Mouse (Mus musculus) spleen, postnatal 4 days (tissue): Measurements from ENCODE around the gene Inpp4b.

ENCODE experiments used
- DNase-seq, 2 experiments: peaks; one replicate each; pipeline ENCODE4 v3.0.0; 2022; ENCODE audit warnings: low spot score in 2 of 2

Inpp4b gene

DNA sequence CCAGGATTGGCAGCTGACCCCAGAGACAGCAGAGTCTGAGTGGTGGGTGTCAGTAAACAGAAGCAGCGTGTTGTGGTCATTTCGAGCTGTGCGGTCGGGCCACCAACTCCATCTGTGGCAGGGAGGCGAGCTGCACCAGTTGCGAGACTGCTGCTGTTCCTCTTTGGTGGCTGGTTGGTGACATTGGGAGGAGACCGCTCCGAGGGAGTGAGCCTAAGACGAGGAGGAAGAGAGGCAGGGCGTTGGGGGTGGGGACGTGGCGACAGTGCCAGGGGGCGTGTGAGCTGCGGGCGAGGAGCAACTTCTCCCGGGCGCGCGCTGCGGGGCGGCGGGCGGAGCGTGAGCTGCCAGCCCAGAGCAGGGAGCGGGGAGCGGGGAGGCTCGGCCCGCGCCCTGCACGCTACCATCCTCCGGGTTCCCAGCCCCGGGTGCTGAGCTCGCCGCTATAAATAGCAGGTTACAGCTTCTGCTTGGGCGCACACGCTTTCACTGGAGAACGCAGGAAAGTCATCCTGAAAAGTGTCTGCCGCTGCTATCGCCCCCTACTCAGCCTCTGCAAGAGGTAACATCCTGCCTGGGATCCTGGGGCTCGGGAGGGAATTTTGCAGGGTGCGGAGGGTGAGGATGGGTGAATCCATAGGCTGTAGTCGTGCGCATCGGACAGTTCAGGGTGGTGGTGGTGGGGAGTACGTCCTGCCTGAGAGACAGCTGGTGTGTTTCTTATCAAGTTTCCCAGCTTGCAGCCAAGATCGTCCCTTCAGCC lies at the start of gene Inpp4b:
Gene Inpp4b, plus strand, starts transcription at position 321 of the 763 bp plus-strand sequence.
- peak; percentile 66 to 82 for DNase-seq

DNA sequence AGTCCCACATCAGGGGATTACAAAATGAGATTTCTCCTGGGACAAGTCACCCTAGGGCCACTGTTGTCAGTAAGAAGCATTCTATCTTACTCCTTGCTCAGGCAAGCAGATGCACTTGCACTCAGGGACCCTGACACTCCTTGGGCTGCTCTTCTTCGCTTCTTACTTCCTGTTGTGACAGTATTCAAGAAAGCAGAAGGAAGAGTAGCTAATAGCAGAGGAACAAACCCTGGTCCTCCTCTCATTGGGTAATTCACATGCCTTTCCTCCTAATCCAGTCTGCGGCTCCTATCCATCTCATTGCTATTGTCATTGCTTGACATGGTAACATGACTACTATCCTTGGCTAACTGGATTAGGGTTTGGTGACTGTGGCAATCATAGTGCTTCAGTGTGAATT lies 7.1 kb upstream of the Inpp4b start:
- no peak for DNase-seq

DNA sequence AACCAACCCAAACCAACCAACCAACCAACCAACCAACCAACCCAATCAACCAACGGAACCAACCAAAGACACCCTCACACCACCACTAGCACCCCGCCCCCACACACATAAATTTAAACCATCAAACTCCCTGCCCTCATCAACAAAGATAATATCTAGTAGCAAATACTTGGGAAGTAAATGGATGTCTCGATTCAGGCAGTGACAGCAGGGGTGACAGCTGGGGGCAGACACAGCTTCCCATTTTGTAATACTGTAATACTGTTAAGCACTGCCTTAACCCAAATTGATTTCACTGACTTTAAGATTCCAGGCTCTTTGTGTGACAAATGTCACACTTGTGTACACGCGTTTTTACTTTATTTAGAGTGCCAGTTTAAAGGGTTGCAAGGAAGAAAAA lies 1.2 kb upstream of the Inpp4b start:
- DNase-seq = no peak

DNA sequence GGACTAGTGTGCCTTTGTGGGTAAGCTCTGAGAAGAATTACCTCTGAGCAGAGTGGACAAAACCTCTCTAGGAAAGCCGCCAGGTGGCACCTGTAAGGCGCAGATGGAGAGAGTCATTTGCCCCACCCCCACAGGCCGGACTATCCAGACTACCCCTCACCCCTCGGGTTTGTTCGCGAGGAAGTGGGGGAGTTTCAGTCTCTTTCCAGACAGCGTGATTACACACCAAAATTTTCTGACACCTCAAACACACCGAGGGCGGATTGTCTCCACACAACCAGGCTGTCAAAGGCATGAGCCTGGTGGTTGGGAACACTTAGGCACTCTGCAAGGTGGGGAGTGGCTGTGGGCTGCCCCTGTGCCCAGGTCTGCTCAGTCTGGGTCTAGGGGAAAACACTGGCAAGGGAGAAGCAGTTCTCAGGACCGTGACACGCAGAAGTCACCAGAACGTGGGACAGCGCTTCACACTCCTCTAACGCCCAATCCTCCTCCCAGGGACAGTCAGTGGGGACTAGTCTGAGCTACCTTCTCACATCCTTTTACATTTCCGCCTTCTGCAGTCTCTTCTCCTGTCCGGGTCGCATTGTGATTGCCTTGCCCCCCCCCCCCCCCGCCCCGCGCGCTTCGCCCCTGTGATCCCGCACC lies 643 bp upstream of the Inpp4b start:
- DNase-seq = peak; percentile 66 to 82

DNA sequence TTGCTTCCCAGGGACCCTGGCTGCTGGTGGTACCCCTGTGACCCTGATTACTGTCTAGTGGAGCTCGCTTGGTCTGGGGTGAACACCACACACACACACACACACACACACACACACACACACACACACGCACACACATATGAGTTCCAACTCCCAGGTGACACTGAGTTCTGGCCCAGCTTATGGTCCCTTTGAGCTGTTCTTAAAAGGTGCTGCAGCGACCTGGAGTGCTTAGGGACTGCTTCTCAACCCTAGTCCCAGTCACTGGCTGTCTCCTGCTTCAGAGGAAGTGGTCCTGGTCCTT lies 595 bp downstream of the Inpp4b start:
- no peak for DNase-seq

DNA sequence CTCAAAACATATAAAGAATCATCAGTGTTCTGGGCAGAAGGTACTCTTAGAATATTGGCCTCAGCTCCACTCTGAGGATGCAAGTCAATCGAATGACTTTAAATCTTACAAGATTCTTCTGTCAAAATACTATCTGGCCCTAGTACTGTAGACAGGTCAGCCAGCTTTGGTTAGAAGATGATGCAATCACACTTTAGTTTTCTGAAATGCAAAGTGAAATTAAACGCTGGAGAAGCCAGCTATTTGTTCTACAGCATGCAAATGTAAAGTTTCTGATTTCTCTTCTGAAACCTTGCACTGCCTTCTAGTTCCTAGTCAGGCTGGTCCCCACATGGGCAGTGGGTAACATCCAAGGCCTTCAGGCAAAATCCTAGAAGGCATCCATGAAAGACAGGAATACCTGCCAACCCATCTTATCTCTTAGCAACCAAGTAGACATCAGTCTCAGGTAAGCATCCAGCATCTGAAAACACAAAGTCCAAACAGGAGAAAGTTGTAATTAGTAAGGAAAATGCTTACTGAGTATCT lies 2.9 kb downstream of the Inpp4b start:
- DNase-seq = no peak

DNA sequence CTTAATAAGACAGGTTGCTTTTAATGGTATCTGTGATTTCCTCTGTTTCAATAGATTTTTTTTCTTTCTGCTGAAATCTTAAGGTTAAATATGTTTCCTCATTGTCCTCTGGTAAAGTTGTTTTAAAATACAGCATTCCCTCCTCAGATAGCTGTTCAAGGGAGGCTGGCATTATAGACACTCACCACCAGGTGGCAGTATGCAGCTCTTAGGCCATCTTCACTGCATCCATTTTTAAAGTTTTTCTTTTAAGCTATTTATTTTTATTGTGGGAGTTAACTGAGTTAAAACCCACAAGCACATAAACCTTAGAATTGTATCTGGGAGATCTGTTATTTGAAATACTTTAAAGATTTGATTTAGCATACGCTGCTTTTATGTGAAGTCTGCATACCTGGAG lies 7.1 kb downstream of the Inpp4b start:
- peak in 1 of 2 experiments; percentile 14 for DNase-seq

DNA sequence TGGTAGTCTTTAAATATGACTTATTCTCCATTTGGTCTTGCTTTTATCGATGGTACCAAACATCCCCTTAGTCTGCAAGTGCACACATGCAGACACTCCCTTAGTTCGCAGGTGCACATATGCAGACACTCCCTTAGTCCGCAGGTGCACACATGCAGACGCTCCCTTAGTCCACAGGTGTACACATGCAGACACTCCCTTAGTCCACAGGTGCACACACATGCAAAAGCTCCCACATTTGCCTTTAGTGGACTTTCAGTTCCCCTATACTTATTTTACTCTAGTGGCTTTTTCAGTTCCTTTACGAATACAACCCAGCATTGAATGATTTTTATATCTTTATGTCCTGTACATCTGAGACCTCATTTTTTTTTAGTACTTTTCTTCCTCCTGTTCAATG lies 11.1 kb downstream of the Inpp4b start:
- DNase-seq = no peak

DNA sequence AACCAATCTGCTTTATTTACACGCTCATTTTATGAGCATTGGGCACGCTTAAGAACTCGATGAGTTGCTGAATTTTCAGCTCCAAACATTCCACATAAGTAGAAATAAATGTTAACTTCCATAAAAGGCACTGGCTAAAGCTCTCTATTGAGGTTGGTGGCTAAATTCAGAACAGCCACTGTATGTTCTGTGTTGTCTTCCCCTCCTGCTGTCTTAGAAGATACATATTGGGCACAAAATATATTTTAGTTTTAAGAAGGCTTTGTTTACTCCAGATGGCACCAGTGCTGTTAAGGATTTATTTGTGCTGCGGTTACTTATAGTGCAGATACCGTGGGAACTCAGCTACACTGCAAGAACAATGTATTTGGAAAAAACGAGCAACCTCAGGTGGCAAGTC lies 15.8 kb downstream of the Inpp4b start:
- DNase-seq = no peak

DNA sequence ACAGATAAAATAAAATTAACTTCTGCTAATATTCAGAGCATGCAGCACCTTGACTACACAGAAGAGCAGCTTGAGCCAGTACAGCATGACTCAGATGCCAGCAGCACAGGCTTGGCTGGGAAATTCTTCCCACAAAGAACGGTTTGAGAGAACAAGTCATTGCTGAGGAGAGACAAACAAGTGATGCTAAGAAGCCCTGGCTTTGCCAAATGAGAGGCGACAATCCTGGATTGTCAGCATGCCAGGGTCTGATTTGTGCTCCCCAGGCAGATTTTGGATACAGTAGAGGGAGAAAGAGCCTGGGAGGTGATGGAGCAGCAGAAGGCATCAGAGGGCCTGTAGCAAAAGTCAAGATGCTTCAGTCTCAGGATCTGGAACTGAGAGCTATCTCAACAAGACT lies 18.2 kb downstream of the Inpp4b start:
- no peak for DNase-seq

DNA sequence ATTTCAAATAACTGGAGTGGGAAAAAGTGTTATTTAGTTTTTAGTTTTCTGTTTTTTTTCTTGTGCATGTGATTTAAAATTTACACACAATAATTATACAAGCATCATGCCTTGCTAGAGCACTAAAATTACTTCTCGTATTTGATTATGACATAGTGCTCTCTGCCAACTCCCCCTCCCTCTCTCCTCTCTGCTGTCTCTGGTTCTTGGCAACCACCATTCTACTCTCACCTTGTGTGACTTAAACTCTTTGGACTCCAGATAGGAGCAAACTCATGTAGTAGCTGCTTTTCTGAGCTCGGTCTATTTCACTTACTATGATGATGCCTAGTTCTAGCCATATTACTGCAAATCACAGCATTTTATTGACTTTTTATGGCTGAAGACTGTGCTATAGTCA lies 18.8 kb downstream of the Inpp4b start:
- DNase-seq = no peak

DNA sequence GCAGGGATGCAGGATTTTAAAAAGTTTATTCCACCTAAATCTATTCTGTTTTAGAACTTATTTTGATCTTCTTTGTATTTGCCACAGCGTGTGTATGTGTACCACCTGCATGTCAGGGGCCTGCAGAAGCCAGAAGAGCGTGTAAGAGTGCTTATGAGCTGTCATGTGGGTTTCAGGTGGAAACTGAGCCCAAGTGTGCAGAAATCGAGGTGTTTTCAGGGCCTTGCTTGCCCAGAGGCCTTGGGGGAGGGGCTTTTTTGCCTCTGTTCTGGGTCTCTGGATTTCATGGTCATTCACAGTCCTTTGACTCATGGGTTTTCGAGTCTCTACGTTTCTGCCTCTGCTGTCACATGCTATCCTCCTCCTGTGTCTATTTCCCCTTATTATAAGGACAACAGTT lies 28.3 kb downstream of the Inpp4b start:
- no peak for DNase-seq

DNA sequence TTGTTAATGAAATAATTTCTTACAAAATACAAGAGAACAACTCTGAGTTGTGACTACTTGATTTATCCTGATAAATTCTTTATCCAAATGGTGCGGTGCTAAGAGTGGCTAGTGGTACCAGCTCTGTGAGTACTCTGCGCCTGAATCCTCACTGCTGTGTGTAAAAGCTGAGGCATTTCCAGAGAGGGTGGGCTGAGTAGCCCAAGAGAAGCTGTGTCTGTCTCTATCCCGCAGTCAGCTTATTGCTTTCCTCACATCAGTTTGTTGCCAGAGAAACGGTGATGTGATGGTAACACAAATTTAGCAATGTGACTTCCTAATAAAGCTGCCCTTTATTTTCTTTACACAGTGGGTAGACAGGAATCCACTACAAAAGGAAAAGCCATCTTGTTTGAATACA lies 29.5 kb downstream of the Inpp4b start:
- DNase-seq = no peak

DNA sequence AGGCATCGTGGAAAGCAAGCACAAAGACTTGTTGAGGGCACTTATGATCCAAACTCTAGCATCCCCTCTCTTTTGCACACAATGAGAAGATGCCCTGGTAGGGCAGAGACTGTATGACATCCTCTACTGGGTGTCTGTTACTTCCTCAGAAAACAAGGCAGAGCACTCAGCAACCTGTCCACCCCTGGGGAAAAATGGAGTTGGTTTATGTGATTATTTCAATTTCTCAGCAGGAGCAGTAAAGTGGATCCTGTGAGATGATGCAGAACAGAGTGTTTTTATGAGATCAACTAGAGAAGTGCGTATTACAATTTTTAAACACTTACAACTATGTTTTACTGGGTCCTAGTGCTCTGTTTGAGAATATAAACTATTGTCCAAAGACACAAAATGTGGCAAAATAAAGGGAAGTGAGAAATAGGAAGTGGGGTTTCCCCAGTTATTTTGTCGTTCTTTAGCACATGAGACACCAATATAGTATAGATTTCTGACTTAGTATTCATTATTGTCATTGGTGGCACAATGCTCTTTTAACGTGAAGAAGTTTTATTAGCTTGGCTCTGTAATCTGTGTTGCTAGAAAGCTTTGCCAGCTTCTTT lies 32.6 kb downstream of the Inpp4b start:
- no peak for DNase-seq

DNA sequence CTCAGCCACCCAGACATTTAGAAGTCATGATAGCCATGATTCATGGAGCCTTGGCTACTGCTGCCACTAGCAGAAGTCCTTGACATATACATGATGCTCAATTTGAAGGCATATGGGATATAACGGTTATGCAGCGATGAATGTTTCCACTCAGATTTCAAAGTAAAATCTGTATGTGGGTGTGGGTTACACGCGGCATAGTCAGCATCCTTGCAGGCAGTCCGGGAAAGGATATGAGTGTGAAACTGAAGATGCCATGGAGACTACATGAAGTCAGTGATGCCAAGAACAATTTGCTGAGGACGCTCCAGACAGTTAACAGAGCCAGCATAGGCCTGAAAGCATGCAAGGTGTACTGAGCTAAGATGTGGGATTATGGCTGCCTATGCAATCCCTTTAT lies 46.6 kb downstream of the Inpp4b start:
- no peak for DNase-seq

DNA sequence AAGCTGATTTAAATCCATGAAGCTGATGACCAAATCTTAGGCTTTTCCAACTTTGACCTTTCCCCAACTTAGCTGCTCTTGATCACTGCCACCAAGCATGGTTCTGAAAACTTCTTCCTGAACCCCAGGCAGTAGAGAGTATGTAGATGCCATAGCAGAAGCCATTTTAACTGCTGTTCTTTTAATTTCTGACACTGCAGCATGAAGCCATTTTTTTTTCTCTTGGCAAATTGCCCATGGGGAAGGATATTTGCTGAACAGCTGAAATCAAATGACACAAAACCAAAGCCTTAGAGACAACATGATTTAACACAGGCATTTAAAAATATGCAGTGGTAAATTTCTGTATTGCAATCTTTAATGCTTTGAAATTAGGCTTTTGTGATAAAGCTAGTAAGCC lies 56.7 kb downstream of the Inpp4b start:
- DNase-seq = no peak

DNA sequence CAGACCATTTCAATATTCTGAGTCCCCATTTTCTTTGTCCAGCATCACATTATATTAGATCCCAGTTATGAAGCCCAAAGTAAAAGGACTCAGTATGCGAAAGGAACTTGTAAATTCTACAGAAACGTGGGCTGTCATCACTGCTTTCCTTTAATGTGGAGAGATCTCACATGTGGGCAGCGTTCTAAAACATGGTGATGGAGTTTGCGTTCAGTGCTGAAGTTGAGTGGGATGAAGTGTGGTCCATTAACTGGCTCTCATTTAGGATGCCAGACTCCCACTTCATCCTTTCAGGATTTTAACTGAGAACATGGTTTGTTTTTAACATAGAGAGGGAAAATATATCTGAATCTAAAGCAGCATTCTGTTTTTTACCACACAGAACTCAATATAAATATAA lies 57.1 kb downstream of the Inpp4b start:
- no peak for DNase-seq

DNA sequence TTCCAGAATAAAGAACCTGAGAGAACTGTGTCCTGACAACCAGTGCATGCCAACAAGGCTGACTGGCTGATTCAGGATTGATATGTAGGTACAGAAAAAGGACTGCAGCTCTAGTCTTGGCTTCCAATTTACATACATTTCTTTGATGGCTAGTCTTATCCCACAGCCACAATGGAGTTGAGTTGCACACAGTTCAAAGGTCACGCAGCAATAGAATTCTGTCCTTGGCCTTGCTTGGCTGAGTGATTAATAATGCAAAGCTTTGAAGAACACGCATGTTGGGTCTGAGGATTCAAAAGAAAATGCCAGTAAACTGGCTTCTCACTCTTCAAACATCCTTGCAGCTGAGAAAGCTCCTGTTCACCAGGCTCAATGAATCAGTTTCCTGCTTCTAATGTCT lies 70.4 kb downstream of the Inpp4b start:
- no peak for DNase-seq

DNA sequence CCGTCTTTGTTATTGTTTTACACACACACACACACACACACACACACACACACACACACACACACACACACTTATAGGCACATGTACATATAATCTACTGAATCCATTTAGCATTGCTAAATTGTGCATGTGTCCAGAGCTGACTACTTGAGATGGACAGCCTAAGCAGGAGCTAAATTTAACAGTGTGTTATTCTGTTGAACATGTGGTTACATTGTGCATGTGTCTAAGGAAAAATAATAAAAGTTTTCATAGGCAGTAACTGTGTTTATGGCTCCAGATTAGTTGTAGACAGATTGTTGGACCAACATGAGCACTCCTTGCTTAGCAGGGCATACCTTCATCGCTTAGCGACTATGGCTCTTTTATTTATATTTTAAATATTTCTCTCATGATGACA lies 101.6 kb downstream of the Inpp4b start:
- DNase-seq = no peak

DNA sequence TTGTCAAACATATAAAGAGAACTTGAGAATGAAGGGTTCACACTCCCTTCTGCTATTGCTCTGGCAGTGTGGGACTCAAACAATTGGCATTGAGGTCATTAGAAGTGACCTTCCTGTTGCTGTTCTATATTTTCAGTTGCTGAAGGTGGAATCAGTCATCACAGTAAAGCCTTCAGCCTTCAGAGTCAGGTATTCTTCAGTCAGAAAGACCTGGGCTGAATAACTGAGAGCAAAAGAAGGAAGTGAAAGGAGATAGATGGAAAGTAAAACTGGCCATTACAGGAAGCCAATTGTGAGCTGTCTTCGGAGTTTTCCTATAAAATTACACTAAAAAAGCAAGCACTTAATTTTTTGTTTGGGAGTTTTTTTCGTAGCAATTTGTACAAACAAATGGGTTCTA lies 107.4 kb downstream of the Inpp4b start:
- no peak for DNase-seq

DNA sequence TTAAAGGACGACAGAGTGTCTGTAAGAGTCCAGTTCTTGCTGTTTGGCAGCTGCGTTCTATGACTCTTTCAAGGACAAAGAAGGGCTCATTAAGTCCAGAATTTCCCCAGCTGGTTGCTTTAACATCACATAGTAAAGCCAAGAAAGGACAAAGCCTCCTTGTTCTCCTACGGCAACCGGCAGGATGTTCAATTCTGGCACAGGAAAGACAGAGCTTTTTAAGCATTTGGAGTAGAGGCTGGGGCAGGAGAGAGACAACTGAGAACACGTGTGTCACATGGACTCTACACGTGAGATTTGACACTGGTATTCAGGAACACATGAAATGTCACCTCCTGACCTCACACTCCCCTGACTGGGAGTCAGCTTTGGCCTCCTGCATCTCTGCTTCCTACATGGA lies 109.7 kb downstream of the Inpp4b start:
- DNase-seq = no peak

DNA sequence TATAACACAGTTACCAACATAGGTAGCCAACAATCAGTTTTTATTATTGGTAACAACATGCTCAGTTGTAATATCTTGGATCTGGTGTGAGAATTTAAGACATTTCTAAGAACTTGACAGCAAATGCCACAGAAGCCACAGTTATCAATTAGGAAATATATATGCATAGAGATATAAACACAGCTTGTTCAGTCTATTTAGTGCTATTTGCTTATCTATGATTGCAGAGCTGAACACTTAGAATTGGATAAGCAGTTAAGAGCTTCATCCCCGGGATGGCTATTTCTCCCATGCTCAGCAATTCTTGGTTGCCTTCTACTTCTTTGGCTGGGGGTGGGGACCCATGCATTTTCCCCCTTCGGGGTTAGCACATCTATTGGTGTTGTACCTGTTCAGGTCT lies 112.5 kb downstream of the Inpp4b start:
- no peak for DNase-seq

DNA sequence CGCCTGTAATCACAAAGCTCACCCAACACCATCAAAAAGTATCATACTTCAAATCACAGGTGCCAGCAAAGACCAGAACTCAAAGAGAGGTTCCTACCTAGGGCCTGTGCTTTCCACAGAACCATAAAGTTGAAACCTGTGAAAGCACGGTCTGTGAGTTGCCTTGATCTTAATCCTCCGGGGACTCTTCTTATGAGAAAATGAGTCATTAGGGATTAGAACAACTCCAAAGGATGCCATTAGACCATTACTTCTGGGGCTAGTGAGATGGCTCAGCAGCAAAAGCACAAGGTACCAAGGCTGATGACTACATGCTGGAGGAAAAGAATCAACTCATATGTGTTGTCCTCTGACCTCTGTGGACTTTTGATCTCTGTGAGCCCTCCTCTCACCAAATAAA lies 121.4 kb downstream of the Inpp4b start:
- DNase-seq = no peak
